Mouse (Mus musculus) G1E (cell line): ENCODE data around the gene Cntn4. TPM values are rescaled to one million over a fixed set of nuclear protein-coding genes. Genes with fewer than 3 reads are reported as not detected.

Experiments
- ATAC-seq: 2 replicates; pipeline ENCODE4 v1.8.0; 2016; ENCODE audit warnings: mild to moderate bottlenecking; ENCODE audit not compliant: insufficient number of reproducible peaks, poor library complexity, low FRiP score, severe bottlenecking; ENCODE audit errors: extremely low read depth
- DNase-seq: peaks from one replicate; pipeline ENCODE4 v3.0.0; 2012; ENCODE audit warnings: low spot score
- H3K27me3 ChIP-seq: 2 replicates; pipeline ENCODE4 v1.6.1; 2012; ENCODE audit warnings: mild to moderate bottlenecking, low read length, inconsistent platforms; ENCODE audit not compliant: insufficient read depth
- H3K36me3 ChIP-seq: replicated peaks from 2 replicates; pipeline ENCODE3; 2012; ENCODE audit warnings: mild to moderate bottlenecking, inconsistent platforms
- H3K4me1 ChIP-seq: 2 replicates; pipeline ENCODE4 v1.6.1; 2012; ENCODE audit warnings: low read depth, low read length, inconsistent platforms, mixed read lengths; ENCODE audit not compliant: insufficient read depth
- H3K4me3 ChIP-seq: 2 replicates; pipeline ENCODE4 v1.5.1; 2012; ENCODE audit warnings: low read depth, mild to moderate bottlenecking, inconsistent platforms, low read length, moderate library complexity, mixed read lengths
- H3K9me3 ChIP-seq: replicated peaks from 2 replicates; pipeline ENCODE4 v1.6.1; 2012; ENCODE audit warnings: inconsistent platforms
- CTCF ChIP-seq: IDR thresholded peaks from 2 replicates; pipeline ENCODE4 v1.5.1; 2012; ENCODE audit warnings: low read depth, low read length, inconsistent platforms, mixed read lengths
- GATA1 ChIP-seq: IDR thresholded peaks from 2 replicates; pipeline ENCODE4 v1.6.1; 2012; ENCODE audit warnings: borderline replicate concordance, low read length, inconsistent platforms, mixed read lengths
- GATA2 ChIP-seq: IDR thresholded peaks from 2 replicates; pipeline ENCODE4 v1.6.1; 2012; ENCODE audit warnings: low read depth, low read length, inconsistent platforms, borderline replicate concordance
- POLR2AphosphoS5 ChIP-seq: IDR thresholded peaks from 2 replicates; pipeline ENCODE4 v1.6.1; 2012; ENCODE audit warnings: low read depth, low read length, inconsistent platforms; ENCODE audit not compliant: insufficient replicate concordance
- TAL1 ChIP-seq: conservative IDR thresholded peaks from 2 replicates; pipeline ENCODE4 v1.6.1; 2012; ENCODE audit warnings: low read depth, low read length, inconsistent platforms, mixed read lengths
- polyA plus RNA-seq: library from polyadenylated mRNA; stranded (reverse); fragments of >175 nt; gene quantifications from 2 replicates; pipeline ENCODE4 v1.2.3, GENCODE M21; 2012
- total RNA-seq, 2 experiments: library from RNA; stranded (forward) in 1 of 2; stranded (reverse) in 1 of 2; fragments of 200-1000 nt in 1 of 2; fragments of >200 nt in 1 of 2; fragmentation: Nextera tagmentation in 1 of 2; gene quantifications; 2 replicates each; pipeline ENCODE4 v1.2.3; 2014 to 2017

The Cntn4 gene
- total and polyA plus RNA-seq, 3 experiments, result 0.38 TPM; not detected in 2

DNA sequence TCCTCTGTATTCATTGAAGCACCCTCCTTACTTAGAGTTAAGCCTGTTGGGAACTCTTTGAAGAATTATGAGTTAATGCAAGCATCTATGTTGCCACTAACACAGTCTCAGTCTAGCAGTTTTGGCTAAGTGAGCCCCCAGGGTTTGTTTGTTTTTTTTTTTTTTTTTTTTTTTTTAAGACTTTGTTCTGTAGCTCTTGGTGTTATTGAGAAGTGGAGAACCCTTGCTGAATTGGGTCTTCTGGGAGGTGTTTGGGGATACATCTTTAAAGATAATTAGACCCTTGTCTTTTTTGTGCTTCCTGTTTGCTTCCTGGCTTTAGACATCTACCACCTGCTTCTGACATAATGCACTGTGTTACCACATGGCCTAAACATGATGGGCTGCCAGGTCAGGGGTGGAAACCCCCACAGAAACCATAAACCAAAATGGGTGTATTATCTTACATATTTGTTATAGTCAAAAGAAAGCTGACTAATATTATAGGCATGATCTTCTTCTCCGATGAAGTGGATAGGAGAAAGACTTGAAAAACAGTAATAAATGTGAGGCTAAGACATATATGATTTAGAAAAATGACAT, 1062.9 kb downstream of the Cntn4 start:
- no peak overlapping the region for H3K4me3 ChIP-seq
- H3K9me3 ChIP-seq, result no peaks in the 10 kb centered on the region
- H3K36me3 ChIP-seq, result no peaks in the 10 kb centered on the region
- no peaks in the 10 kb centered on the region for H3K4me1 ChIP-seq
- TF ChIP-seq POLR2AphosphoS5, result no peak
- no peak for TF ChIP-seq GATA2
- no peak for TF ChIP-seq GATA1
- TF ChIP-seq CTCF, result no peak
- no peak for TF ChIP-seq TAL1
- H3K27me3 ChIP-seq, result no peaks in the 10 kb centered on the region
- ATAC-seq, result no peak
- no peak for DNase-seq

DNA sequence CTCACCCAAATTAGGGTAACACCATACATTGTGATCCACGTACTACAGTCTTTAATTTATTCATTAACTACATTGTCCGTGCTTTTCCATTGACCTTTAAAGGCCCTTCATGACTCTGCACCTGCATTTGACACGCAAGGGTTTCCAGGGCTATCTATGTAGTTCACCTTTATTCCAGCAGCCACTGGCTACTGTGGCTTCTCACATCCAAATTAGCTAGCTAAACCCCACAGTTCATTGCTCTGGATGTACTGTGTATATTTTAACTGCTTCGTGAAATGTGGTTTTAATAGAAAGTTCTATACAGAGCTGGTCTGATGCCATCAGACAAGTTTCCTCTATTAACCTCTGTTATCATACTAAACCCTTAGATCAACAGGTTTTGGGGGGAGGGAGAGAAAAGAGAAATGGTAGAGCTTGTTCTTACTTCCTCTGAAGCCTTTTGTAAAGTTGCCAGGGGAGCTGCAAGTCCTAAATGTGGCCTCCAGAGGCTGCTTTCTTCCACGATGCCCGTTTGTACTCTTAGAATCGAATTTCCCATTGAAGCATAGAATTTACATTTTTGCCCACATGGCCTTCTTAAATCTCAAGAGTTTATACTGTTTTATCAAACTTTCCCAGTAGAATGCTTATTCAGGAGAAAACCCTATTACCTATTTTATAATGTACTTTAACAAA, 1066.2 kb downstream of the Cntn4 start:
- H3K4me3 ChIP-seq, result no peak overlapping the region
- H3K4me1 ChIP-seq, result peaks cover 4% of the 10 kb centered on the region
- no peaks in the 10 kb centered on the region for H3K36me3 ChIP-seq
- no peaks in the 10 kb centered on the region for H3K27me3 ChIP-seq
- DNase-seq (no peak), ATAC-seq (no peak)
- no peaks in the 10 kb centered on the region for H3K9me3 ChIP-seq
- no peak for TF ChIP-seq POLR2AphosphoS5
- TF ChIP-seq GATA1, result no peak
- TF ChIP-seq GATA2, result no peak
- TF ChIP-seq TAL1, result no peak
- TF ChIP-seq CTCF, result no peak

DNA sequence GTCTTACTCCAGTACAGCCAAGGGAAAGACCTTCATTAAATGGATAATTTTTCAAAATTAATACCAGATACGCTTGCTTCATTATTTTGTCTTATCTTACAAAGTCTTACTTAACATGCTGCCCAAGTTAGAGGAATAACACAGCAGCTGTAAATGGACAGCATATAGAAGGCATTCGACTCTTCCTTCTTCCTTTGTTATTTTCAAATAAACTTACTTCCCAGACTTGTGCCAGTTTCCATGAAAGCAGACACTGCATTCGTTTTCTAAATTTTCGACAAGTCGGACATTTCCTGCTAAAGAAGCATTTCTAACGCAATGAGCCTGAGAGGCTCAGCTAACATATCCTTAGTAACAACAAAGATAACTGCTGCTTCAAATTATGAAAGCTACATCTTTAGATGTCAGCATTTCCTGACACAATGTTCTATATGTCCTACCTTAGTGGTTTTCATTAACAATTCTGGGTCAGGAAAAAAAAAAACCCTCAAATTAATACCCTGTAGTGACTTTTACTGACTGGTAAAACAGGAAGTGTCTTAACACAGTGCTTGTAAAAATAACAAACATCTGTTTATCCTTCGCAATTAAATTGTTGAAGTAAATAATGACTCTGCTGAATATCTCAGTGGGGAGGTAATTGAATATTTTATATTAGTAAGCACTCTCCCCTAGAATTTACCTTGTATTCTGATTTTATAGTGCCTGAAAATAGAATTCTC, 1068.4 kb downstream of the Cntn4 start:
- no peak for ATAC-seq

GRCm38 (mm10) chr6:106747251-106747650, 1069.8 kb downstream of the Cntn4 start:
- H3K4me1 ChIP-seq, result peaks cover 14% of the 10 kb centered on the region
- no peaks in the 10 kb centered on the region for H3K27me3 ChIP-seq
- ATAC-seq (no peak), DNase-seq (no peak)
- no peaks in the 10 kb centered on the region for H3K36me3 ChIP-seq
- no peak for TF ChIP-seq GATA2
- no peak for TF ChIP-seq GATA1
- TF ChIP-seq TAL1, result no peak
- no peak for TF ChIP-seq CTCF
- no peak for TF ChIP-seq POLR2AphosphoS5
- no peak overlapping the region for H3K4me3 ChIP-seq
- H3K9me3 ChIP-seq, result no peaks in the 10 kb centered on the region

More for the DNA sequence above, 1068.4 kb downstream of the Cntn4 start:
- DNase-seq, result no peak
- Histone ChIP-seq H3K4me1 (peaks cover 14% of the 10 kb centered on the region), H3K9me3 (no peaks in the 10 kb centered on the region), H3K4me3 (no peak overlapping the region), H3K36me3 (no peaks in the 10 kb centered on the region), H3K27me3 (no peaks in the 10 kb centered on the region)
- TF ChIP-seq GATA1 (no peak), TAL1 (no peak), GATA2 (no peak), POLR2AphosphoS5 (no peak), CTCF (no peak)

GRCm38 (mm10) chr6:106747804-106748203, 1070.3 kb downstream of the Cntn4 start:
- Histone ChIP-seq H3K36me3 (no peaks in the 10 kb centered on the region), H3K27me3 (no peaks in the 10 kb centered on the region), H3K9me3 (no peaks in the 10 kb centered on the region), H3K4me3 (no peak overlapping the region), H3K4me1 (peaks cover 14% of the 10 kb centered on the region)
- no peak for TF ChIP-seq GATA2
- TF ChIP-seq TAL1, result no peak
- no peak for DNase-seq
- ATAC-seq, result no peak
